Mouse (Mus musculus) MEL (cell line): ENCODE measurements around the gene Ifngr2. TPM values are rescaled to one million over a fixed set of nuclear protein-coding genes. Genes with fewer than 3 reads are reported as not detected.

Experiments used
- DNase-seq: peaks from one replicate; pipeline ENCODE4 v3.0.0; 2011; ENCODE audit warnings: low read depth, low spot score
- H3K27ac ChIP-seq: 2 replicates; pipeline ENCODE4 v1.5.1; 2012; ENCODE audit warnings: low read depth, mild to moderate bottlenecking, control low read depth, low read length, moderate library complexity; ENCODE audit not compliant: control insufficient read depth
- H3K27me3 ChIP-seq, 2 experiments: fragments of 150-350 bp in 1 of 2; sonication (generic) in 1 of 2; 2 replicates each; pipeline ENCODE4 v1.6.1; 2012; ENCODE audit warnings: low read length in 2 of 2, mild to moderate bottlenecking in 2 of 2, improper control_type of control experiment in 1 of 2, moderate library complexity in 1 of 2; ENCODE audit not compliant: insufficient read depth in 2 of 2, control insufficient read depth in 1 of 2
- H3K36me3 ChIP-seq, 2 experiments: 2 replicates each; pipeline ENCODE4 v1.6.1; 2012 to 2014; ENCODE audit warnings: low read length in 2 of 2, improper control_type of control experiment in 1 of 2, inconsistent platforms in 1 of 2, mild to moderate bottlenecking in 1 of 2; ENCODE audit not compliant: insufficient read depth in 2 of 2, control insufficient read depth in 1 of 2
- H3K4me1 ChIP-seq, 2 experiments: fragments of 150-350 bp in 1 of 2; sonication (generic) in 1 of 2; 2 replicates each; pipeline ENCODE4 v1.6.1; 2012; ENCODE audit warnings: low read length in 2 of 2, improper control_type of control experiment in 1 of 2, mild to moderate bottlenecking in 1 of 2; ENCODE audit not compliant: insufficient read depth in 2 of 2, control insufficient read depth in 1 of 2
- H3K4me3 ChIP-seq, 2 experiments: fragments of 150-350 bp in 1 of 2; sonication (generic) in 1 of 2; 2 replicates each; pipeline ENCODE4 v1.5.1; 2012; ENCODE audit warnings: low read depth in 2 of 2, low read length in 2 of 2, mild to moderate bottlenecking in 2 of 2, moderate library complexity in 2 of 2, control low read depth in 1 of 2, improper control_type of control experiment in 1 of 2; ENCODE audit not compliant: control insufficient read depth in 1 of 2, insufficient read depth in 1 of 2
- H3K79me2 ChIP-seq: 2 replicates; pipeline ENCODE4 v1.6.1; 2012; ENCODE audit warnings: mild to moderate bottlenecking, low read length, moderate library complexity; ENCODE audit not compliant: control insufficient read depth, poor library complexity, insufficient read depth
- H3K9ac ChIP-seq: 2 replicates; pipeline ENCODE4 v1.6.1; 2012; ENCODE audit warnings: low read depth, mild to moderate bottlenecking, control low read depth, low read length, moderate library complexity; ENCODE audit not compliant: control insufficient read depth, poor library complexity, severe bottlenecking
- H3K9me3 ChIP-seq: fragments of 150-350 bp; sonication (generic); replicated peaks from 2 replicates; pipeline ENCODE4 v1.6.1; 2012; ENCODE audit warnings: mild to moderate bottlenecking, low read length, improper control_type of control experiment, moderate library complexity; ENCODE audit not compliant: insufficient read depth
- CHD1 ChIP-seq: IDR thresholded peaks from 2 replicates; pipeline ENCODE4 v1.6.1; 2012; ENCODE audit warnings: low read depth, mild to moderate bottlenecking, inconsistent platforms, low read length, improper control_type of control experiment
- CTCF ChIP-seq, 3 experiments: IDR thresholded peaks in 2 of 3; conservative IDR thresholded peaks in 1 of 3; 2 replicates each; pipeline ENCODE4 v1.5.1; 2011 to 2012; ENCODE audit warnings: low read length in 3 of 3, low read depth in 2 of 3, mild to moderate bottlenecking in 2 of 3, improper control_type of control experiment in 1 of 3, inconsistent platforms in 1 of 3, mixed read lengths in 1 of 3, moderate library complexity in 1 of 3; ENCODE audit not compliant: control insufficient read depth in 1 of 3, insufficient read depth in 1 of 3, poor library complexity in 1 of 3, severe bottlenecking in 1 of 3
- E2F4 ChIP-seq: IDR thresholded peaks from 2 replicates; pipeline ENCODE4 v1.6.1; 2011; ENCODE audit warnings: low read depth, low read length, improper control_type of control experiment, borderline replicate concordance
- ETS1 ChIP-seq: IDR thresholded peaks from 2 replicates; pipeline ENCODE4 v1.6.1; 2012; ENCODE audit warnings: low read depth, mild to moderate bottlenecking, inconsistent platforms, low read length, improper control_type of control experiment, moderate library complexity
- GABPA ChIP-seq: IDR thresholded peaks from 2 replicates; pipeline ENCODE4 v1.6.1; 2012; ENCODE audit warnings: low read depth, mild to moderate bottlenecking, inconsistent platforms, low read length, improper control_type of control experiment, moderate library complexity
- JUND ChIP-seq: IDR thresholded peaks from 2 replicates; pipeline ENCODE4 v1.6.1; 2011; ENCODE audit warnings: low read depth, mild to moderate bottlenecking, improper control_type of control experiment, low read length
- MAZ ChIP-seq: IDR thresholded peaks from 2 replicates; pipeline ENCODE4 v1.6.1; 2012; ENCODE audit warnings: low read depth, mild to moderate bottlenecking, inconsistent platforms, low read length, improper control_type of control experiment
- MEF2A ChIP-seq: IDR thresholded peaks from 2 replicates; pipeline ENCODE4 v1.6.1; 2014; ENCODE audit warnings: low read depth, mild to moderate bottlenecking, inconsistent platforms, low read length, improper control_type of control experiment; ENCODE audit not compliant: poor library complexity, insufficient replicate concordance, severe bottlenecking; ENCODE audit errors: extremely low read depth
- MYC ChIP-seq: IDR thresholded peaks from 2 replicates; pipeline ENCODE4 v1.6.1; 2011; ENCODE audit warnings: low read depth, mild to moderate bottlenecking, low read length, improper control_type of control experiment, moderate library complexity
- POLR2A ChIP-seq, 2 experiments: IDR thresholded peaks; 2 replicates each; pipeline ENCODE4 v1.6.1; 2011 to 2012; ENCODE audit warnings: low read length in 2 of 2, mild to moderate bottlenecking in 2 of 2, control low read depth in 1 of 2, improper control_type of control experiment in 1 of 2, low read depth in 1 of 2, moderate library complexity in 1 of 2; ENCODE audit not compliant: control insufficient read depth in 1 of 2, insufficient read depth in 1 of 2, poor library complexity in 1 of 2
- RAD21 ChIP-seq: IDR thresholded peaks from 2 replicates; pipeline ENCODE4 v1.6.1; 2011; ENCODE audit warnings: mild to moderate bottlenecking, low read depth, low read length, improper control_type of control experiment
- RCOR1 ChIP-seq: IDR thresholded peaks from 2 replicates; pipeline ENCODE4 v1.6.1; 2012; ENCODE audit warnings: low read depth, mild to moderate bottlenecking, inconsistent platforms, low read length, improper control_type of control experiment
- SIN3A ChIP-seq: IDR thresholded peaks from 2 replicates; pipeline ENCODE4 v1.6.1; 2012; ENCODE audit warnings: low read length, improper control_type of control experiment, inconsistent platforms
- SMC3 ChIP-seq: IDR thresholded peaks from 2 replicates; pipeline ENCODE4 v1.6.1; 2011; ENCODE audit warnings: low read depth, low read length, improper control_type of control experiment
- TBP ChIP-seq: IDR thresholded peaks from 2 replicates; pipeline ENCODE4 v1.8.0; 2011; ENCODE audit warnings: low read depth, low read length, improper control_type of control experiment
- TCF12 ChIP-seq: IDR thresholded peaks from 2 replicates; pipeline ENCODE4 v1.6.1; 2014; ENCODE audit warnings: low read depth, mild to moderate bottlenecking, inconsistent platforms, low read length, improper control_type of control experiment, moderate library complexity
- UBTF ChIP-seq: IDR thresholded peaks from 2 replicates; pipeline ENCODE4 v1.6.1; 2012; ENCODE audit warnings: low read depth, mild to moderate bottlenecking, inconsistent platforms, low read length, improper control_type of control experiment, moderate library complexity, borderline replicate concordance; ENCODE audit not compliant: insufficient read depth
- USF2 ChIP-seq, 2 experiments: IDR thresholded peaks; 2 replicates each; pipeline ENCODE4 v1.6.1; 2011 to 2012; ENCODE audit warnings: improper control_type of control experiment in 2 of 2, low read length in 2 of 2, borderline replicate concordance in 1 of 2, inconsistent platforms in 1 of 2, low read depth in 1 of 2, mild to moderate bottlenecking in 1 of 2; ENCODE audit not compliant: insufficient read depth in 1 of 2
- ZC3H11A ChIP-seq: IDR thresholded peaks from 2 replicates; pipeline ENCODE4 v1.6.1; 2012; ENCODE audit warnings: low read depth, mild to moderate bottlenecking, inconsistent platforms, low read length, improper control_type of control experiment
- ZMIZ1 ChIP-seq: IDR thresholded peaks from 2 replicates; pipeline ENCODE4 v1.6.1; 2012; ENCODE audit warnings: low read depth, mild to moderate bottlenecking, inconsistent platforms, low read length, improper control_type of control experiment, moderate library complexity
- polyA plus RNA-seq, 2 experiments: library from polyadenylated mRNA; stranded (reverse) in 1 of 2; unstranded in 1 of 2; fragments of >175 nt in 1 of 2; fragments of >200 nt in 1 of 2; gene quantifications; 2 replicates each; pipeline versions ENCODE4 v1.2.1 to v1.2.4; 2012; ENCODE audit warnings: low replicate concordance in 2 of 2, low read depth in 1 of 2; ENCODE audit not compliant: insufficient read length in 2 of 2, insufficient read depth in 1 of 2, missing spikeins in 1 of 2
- total RNA-seq: library from RNA; depleted of rRNA; stranded (reverse); fragments of 300-350 nt; gene quantifications from 2 replicates; pipeline ENCODE4 v1.2.3, GENCODE M21; 2012

The Ifngr2 gene
- total and polyA plus RNA-seq, 3 experiments: 2.8 to 11.0 TPM; not detected in 1

GRCm38 (mm10) chr16:91561099-91561498, 14.2 kb downstream of the Ifngr2 start:
- Histone ChIP-seq H3K27ac (no peak overlapping the region), H3K4me1 (0 out of 4 replicates have a peak, but pooled peaks cover 0 to 4% of the 10 kb centered on the region in 2 experiments), H3K9me3 (no peaks in the 10 kb centered on the region), H3K79me2 (no peaks in the 10 kb centered on the region), H3K36me3 (peaks cover 2% of the 10 kb centered on the region in 2 experiments; a peak in 1 of 4 replicates), H3K9ac (no peak overlapping the region), H3K4me3 (no peak overlapping the region), H3K27me3 (no peaks in the 10 kb centered on the region)
- DNase-seq: no peak
- TF ChIP-seq ETS1: no peak
- TF ChIP-seq TCF12: no peak
- TF ChIP-seq MAZ: no peak
- TF ChIP-seq SIN3A: no peak
- TF ChIP-seq POLR2A (IDR thresholded peaks at IDR 0.05; ENCODE audit: control insufficient read depth in 1 of 2, insufficient read depth in 1 of 2, low read depth in 1 of 2, low read length in 2 of 2, poor library complexity in 1 of 2): no peak
- peak in 2 of 3 experiments; percentile 37 to 58; a peak in 4 of 6 replicates for TF ChIP-seq CTCF (IDR thresholded peaks at IDR 0.05 in 2 of 3, conservative IDR thresholded peaks at IDR 0.05 in 1 of 3; ENCODE audit: control insufficient read depth in 1 of 3, insufficient read depth in 1 of 3, low read depth in 2 of 3, low read length in 3 of 3, poor library complexity in 1 of 3, severe bottlenecking in 1 of 3)
- peak; percentile 79 for TF ChIP-seq SMC3
- TF ChIP-seq RAD21: peak; percentile 32
- peak; percentile 47 for TF ChIP-seq ZC3H11A
- TF ChIP-seq, all 39 proteins: peak for 4

GRCm38 (mm10) chr16:91561541-91562457, 14.9 kb downstream of the Ifngr2 start:
- DNase-seq: no peak
- no peak for TF ChIP-seq UBTF
- no peak overlapping the region for H3K9ac ChIP-seq
- no peak overlapping the region for H3K4me3 ChIP-seq
- 0 out of 4 replicates have a peak, but pooled peaks cover 0 to 4% of the 10 kb centered on the region in 2 experiments for H3K4me1 ChIP-seq
- H3K36me3 ChIP-seq: peaks cover 2% of the 10 kb centered on the region in 2 experiments; a peak in 1 of 4 replicates
- H3K27me3 ChIP-seq: no peaks in the 10 kb centered on the region
- H3K27ac ChIP-seq: no peak overlapping the region
- no peaks in the 10 kb centered on the region for H3K9me3 ChIP-seq
- H3K79me2 ChIP-seq: no peaks in the 10 kb centered on the region

DNA sequence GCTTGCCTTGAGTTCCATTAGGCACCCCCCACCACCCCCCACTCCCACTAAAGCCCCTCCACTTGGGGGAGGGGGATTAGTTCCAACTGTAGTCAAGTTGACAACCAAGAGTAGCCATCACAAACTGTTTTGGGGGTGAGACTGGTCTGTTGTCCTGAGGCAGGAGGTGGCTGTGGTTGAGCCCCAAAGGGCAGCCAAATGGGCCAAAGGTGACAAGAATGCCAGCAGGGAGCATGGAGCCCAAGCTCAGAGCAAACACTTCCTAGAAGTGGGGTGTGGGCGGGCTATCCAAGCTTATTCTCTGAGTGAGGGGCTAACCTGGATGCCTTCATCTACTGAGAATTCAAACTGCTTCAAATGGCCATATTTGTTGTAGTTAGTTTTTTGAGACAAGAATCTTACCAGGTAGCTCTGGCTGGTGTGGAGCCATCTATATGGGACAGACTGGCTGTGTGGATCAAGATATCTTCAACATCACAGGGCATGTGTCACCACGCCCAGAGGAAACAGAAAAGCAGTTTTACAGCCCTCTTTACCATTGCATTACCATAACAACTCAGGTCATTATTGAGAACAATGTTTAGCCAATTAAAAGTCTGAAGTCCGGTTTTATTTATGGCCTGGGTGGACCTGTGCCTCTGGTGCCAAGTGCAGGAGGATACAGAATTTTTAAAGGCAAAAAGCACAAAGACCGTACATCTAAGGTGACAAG, 17.9 kb downstream of the Ifngr2 start:
- Histone ChIP-seq H3K4me3 (no peak overlapping the region), H3K9ac (no peak overlapping the region), H3K27ac (no peak overlapping the region), H3K9me3 (no peaks in the 10 kb centered on the region), H3K79me2 (no peaks in the 10 kb centered on the region), H3K36me3 (peaks cover 0 to 2% of the 10 kb centered on the region in 2 experiments; a peak in 1 of 4 replicates), H3K4me1 (0 out of 4 replicates have a peak, but pooled peaks cover 0 to 4% of the 10 kb centered on the region in 2 experiments), H3K27me3 (no peaks in the 10 kb centered on the region)
- DNase-seq: peak; percentile 17
- TF ChIP-seq SMC3 (no peak), ZMIZ1 (no peak), ZC3H11A (no peak), CTCF (IDR thresholded peaks at IDR 0.05 in 2 of 3, conservative IDR thresholded peaks at IDR 0.05 in 1 of 3; ENCODE audit: control insufficient read depth in 1 of 3, insufficient read depth in 1 of 3, low read depth in 2 of 3, low read length in 3 of 3, poor library complexity in 1 of 3, severe bottlenecking in 1 of 3) (no peak), MEF2A (no peak), E2F4 (no peak), TBP (no peak), SIN3A (no peak), RCOR1 (no peak), JUND (no peak), MYC (no peak), CHD1 (no peak), USF2 (IDR thresholded peaks at IDR 0.05; ENCODE audit: borderline replicate concordance in 1 of 2, insufficient read depth in 1 of 2, low read depth in 1 of 2, low read length in 2 of 2) (no peak), GABPA (no peak)
